Mouse (Mus musculus) sigmoid colon, adult 10 weeks (tissue): ENCODE results near the gene Lsr. TPM values are rescaled to one million over a fixed set of nuclear protein-coding genes. Genes with fewer than 3 reads are reported as not detected.

ENCODE experiments used
- polyA plus RNA-seq: library from polyadenylated mRNA; stranded (reverse); fragments of 350-450 nt; fragmentation: Illumina TruSeq; extraction: RNeasy Lipid Tissue Mini Kit (QIAGEN cat#74804); gene quantifications from one replicate; pipeline ENCODE4 v1.2.3, GENCODE M21; 2014; ENCODE audit warnings: low read depth, low replicate concordance

Gene Lsr
- 6.1 TPM for polyA plus RNA-seq

GRCm38 (mm10) chr7:30973251-30973500 is at the start of gene Lsr:
Gene Lsr (minus strand): TSS chr7:30973464.

GRCm38 (mm10) chr7:30973501-30974289 is 431 bp upstream of the Lsr start, which contains the start of gene Fam187b:
Gene Fam187b (plus strand): TSS chr7:30973790.

GRCm38 (mm10) chr7:30956756-30957366 is 16.4 kb downstream of the Lsr start, which contains the start of gene Usf2:
Gene Usf2 (minus strand): TSS chr7:30956803.

GRCm38 (mm10) chr7:30943909-30944635 is 29.2 kb downstream of the Lsr start, which contains the start of gene Hamp:
Gene Hamp (minus strand): TSS chr7:30944032.

GRCm38 (mm10) chr7:30924581-30924980 is 48.7 kb downstream of the Lsr start, which contains the start of gene Hamp2:
Gene Hamp2 (minus strand): TSS chr7:30924681.

GRCm38 (mm10) chr7:30914732-30915131 is 58.5 kb downstream of the Lsr start, which contains the start of gene Mag:
Gene Mag (minus strand): TSS chr7:30914873.

Other genes with a start within 250 kb of the Lsr start
- 7.3 TPM for gene Tmem147, start 243.9 kb downstream of the Lsr start, polyA plus RNA-seq
- not detected for gene Gapdhs, start 229.8 kb downstream of the Lsr start, polyA plus RNA-seq
- gene Sbsn, start 222.0 kb downstream of the Lsr start, polyA plus RNA-seq, result 0.69 TPM
- 2.5 TPM for gene Dmkn, start 209.7 kb downstream of the Lsr start, polyA plus RNA-seq
- gene Krtdap, start 185.6 kb downstream of the Lsr start, polyA plus RNA-seq, result not detected
- gene Ffar2, start 149.7 kb downstream of the Lsr start, polyA plus RNA-seq, result 11.9 TPM
- not detected for gene Ffar3, start 117.3 kb downstream of the Lsr start, polyA plus RNA-seq
- gene Ffar1, start 111.9 kb downstream of the Lsr start, polyA plus RNA-seq, result 0.91 TPM
- 9.5 TPM for gene Cd22, start 93.1 kb downstream of the Lsr start, polyA plus RNA-seq
- gene Mag, start 58.6 kb downstream of the Lsr start, polyA plus RNA-seq, result not detected
- not detected for gene Hamp2, start 48.8 kb downstream of the Lsr start, polyA plus RNA-seq
- not detected for gene Hamp, start 29.4 kb downstream of the Lsr start, polyA plus RNA-seq
- gene Usf2, start 16.7 kb downstream of the Lsr start, polyA plus RNA-seq, result 38.3 TPM
- 5.0 TPM for gene Fam187b, start 326 bp upstream of the Lsr start, polyA plus RNA-seq
- gene Fxyd5, start 69.0 kb upstream of the Lsr start, polyA plus RNA-seq, result 8.9 TPM
- not detected for gene Fxyd7, start 78.0 kb upstream of the Lsr start, polyA plus RNA-seq
- gene Fxyd1, start 83.7 kb upstream of the Lsr start, polyA plus RNA-seq, result 4.1 TPM
- 1.1 TPM for gene Lgi4, start 85.9 kb upstream of the Lsr start, polyA plus RNA-seq
- 55.5 TPM for gene Fxyd3, start 103.2 kb upstream of the Lsr start, polyA plus RNA-seq
- gene Hpn, start 141.8 kb upstream of the Lsr start, polyA plus RNA-seq, result 0.76 TPM
- gene Scn1b, start 153.5 kb upstream of the Lsr start, polyA plus RNA-seq, result not detected
- gene Gramd1a, start 182.4 kb upstream of the Lsr start, polyA plus RNA-seq, result 7.0 TPM